Mouse (Mus musculus): ENCODE measurements at regions not wholly inside any gene's neighbourhood (a gene's known extent, or its start where the extent isn't known, plus 50 kb on each side); places are given as distances from the start of the nearest gene placed in this dataset.

DNA sequence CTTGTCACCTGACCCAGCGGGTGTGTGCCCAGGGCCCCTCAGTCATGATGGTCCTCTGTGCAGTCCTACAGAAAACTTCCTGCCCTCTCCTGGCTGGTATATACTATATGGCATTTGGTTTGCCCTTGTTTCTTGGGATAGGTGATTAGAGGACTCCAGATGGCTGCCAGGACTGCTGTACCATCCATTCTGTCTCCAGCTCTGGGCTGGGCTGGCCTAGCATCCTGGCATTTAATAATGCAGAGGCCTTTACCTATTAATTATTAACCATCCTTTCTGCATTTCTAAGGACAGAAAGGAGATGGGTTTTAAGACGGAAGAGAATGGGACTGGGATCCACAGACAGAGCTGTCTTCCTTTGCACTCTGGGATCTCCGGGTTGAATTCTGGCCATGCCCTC is 288.7 kb upstream of the Myt1l start:
- WGBS (ENCODE audit: insufficient replicate concordance): 64% methylated on average over 3 of the region's 3 CpGs

DNA sequence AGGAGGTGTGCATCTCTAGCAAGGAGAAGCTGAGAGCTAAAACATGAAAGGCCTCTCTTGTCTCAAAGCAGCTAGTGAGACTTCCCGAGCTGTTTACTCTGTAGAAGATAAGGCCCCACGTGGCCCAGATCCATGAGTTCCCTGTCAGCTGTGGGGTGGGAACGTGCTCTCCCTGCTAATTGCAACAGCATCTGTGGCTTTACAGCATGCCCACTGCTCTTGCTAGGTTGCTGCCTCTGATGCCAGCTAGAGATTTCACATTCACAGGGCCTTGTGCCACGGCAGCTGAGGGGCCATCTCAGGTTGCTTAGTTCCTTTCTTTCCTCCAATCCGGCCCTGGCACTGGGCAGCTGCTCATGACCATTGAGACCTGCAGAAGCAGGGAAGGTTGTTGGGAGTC is 288.2 kb upstream of the Myt1l start:
- Histone ChIP-seq H3K4me2 (no peak overlapping the region), H3K9ac (no peak overlapping the region), H3K27ac (no peak overlapping the region), H3K4me1 (no peaks in the 10 kb centered on the region), H3K9me3 (replicated peaks) (no peaks in the 10 kb centered on the region), H3K36me3 (no peaks in the 10 kb centered on the region), H3K27me3 (replicated peaks) (no peaks in the 10 kb centered on the region), H3K4me3 (no peak overlapping the region)
- no peak for ATAC-seq
- 29% methylated on average over 5 of the region's 5 CpGs for WGBS (ENCODE audit: insufficient replicate concordance)

More for the DNA sequence above, 288.7 kb upstream of the Myt1l start:
- H3K36me3 ChIP-seq: no peaks in the 10 kb centered on the region
- no peak for ATAC-seq
- no peaks in the 10 kb centered on the region for H3K4me1 ChIP-seq
- H3K27ac ChIP-seq: no peak overlapping the region
- H3K4me2 ChIP-seq: no peak overlapping the region
- no peak overlapping the region for H3K4me3 ChIP-seq
- H3K9me3 ChIP-seq (replicated peaks): no peaks in the 10 kb centered on the region
- no peaks in the 10 kb centered on the region for H3K27me3 ChIP-seq (replicated peaks)
- H3K9ac ChIP-seq: no peak overlapping the region

DNA sequence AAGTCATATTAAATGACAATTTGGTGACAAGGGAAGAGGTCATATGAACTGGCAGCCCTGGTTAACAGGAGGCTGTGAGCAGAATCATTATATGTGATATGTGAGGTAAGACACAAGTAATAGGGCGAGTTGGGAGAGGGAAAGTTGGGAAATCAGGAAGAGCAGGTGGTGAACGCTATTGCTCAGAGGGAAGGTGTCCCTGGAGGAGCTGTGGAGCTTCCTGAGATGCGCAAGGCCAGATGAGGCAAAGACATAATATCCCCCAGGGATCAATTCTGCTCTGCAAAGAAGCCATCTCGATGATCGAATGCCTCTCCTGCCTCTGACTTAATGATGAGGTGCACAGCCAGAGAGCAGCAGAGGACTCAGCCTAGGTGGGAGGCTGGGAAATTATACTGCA is 285.1 kb upstream of the Myt1l start:
- Histone ChIP-seq H3K36me3 (no peaks in the 10 kb centered on the region), H3K9me3 (replicated peaks) (no peaks in the 10 kb centered on the region), H3K4me1 (no peaks in the 10 kb centered on the region), H3K4me3 (no peak overlapping the region), H3K4me2 (no peak overlapping the region), H3K9ac (no peak overlapping the region), H3K27me3 (replicated peaks) (no peaks in the 10 kb centered on the region), H3K27ac (no peak overlapping the region)
- ATAC-seq: no peak
- WGBS (ENCODE audit: insufficient replicate concordance): 54% methylated on average over 5 of the region's 5 CpGs

DNA sequence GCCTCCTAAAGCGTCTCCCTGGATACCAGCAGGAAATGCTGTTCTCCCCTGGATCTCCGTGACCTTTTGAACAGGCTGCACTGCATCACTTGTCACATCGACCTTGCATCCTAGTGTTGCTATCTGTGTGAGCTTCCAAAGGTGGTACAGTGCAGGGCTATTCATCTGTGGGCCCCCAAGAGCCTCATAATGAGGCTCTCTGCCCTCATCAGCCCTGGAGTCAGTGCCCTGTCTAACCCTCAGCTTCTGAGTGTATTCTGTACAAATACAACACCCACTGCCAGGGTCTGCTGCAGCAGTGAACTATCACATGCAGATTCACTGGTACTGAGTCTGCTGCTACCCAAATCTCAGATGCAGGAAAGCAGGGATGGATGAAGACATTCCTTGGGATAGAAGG is 282.1 kb upstream of the Myt1l start:
- Histone ChIP-seq H3K27me3 (replicated peaks) (no peaks in the 10 kb centered on the region), H3K27ac (no peak overlapping the region), H3K4me1 (no peaks in the 10 kb centered on the region), H3K36me3 (no peaks in the 10 kb centered on the region), H3K9ac (no peak overlapping the region), H3K4me2 (no peak overlapping the region), H3K4me3 (no peak overlapping the region), H3K9me3 (replicated peaks) (no peaks in the 10 kb centered on the region)
- no peak for ATAC-seq
- WGBS (ENCODE audit: insufficient replicate concordance): 49% methylated on average over 3 of the region's 3 CpGs

DNA sequence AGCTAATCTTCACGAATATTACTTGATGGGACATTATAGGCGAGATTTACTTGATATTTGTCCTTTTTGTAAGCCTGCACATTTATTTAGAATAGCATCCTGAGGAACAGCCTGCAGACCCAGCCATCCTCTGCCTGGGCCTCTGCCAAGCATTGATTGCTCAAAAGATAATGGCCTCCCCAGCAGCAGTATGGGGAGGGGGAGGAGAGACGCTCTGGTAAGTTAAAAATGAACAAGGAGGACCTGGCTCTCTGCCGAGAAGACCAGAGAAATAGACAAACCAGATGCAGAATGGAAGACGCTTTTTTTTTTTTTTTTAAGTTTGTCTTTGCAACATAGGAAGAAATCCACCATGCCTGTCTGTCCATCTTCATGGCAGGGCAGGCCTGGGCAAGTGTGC is 280.8 kb upstream of the Myt1l start:
- no peak overlapping the region for H3K4me3 ChIP-seq
- WGBS (ENCODE audit: insufficient replicate concordance): 53% methylated on average over 5 of the region's 5 CpGs
- no peaks in the 10 kb centered on the region for H3K4me1 ChIP-seq
- H3K27ac ChIP-seq: no peak overlapping the region
- no peaks in the 10 kb centered on the region for H3K9me3 ChIP-seq (replicated peaks)
- H3K27me3 ChIP-seq (replicated peaks): no peaks in the 10 kb centered on the region
- ATAC-seq: no peak
- no peaks in the 10 kb centered on the region for H3K36me3 ChIP-seq
- no peak overlapping the region for H3K9ac ChIP-seq
- H3K4me2 ChIP-seq: no peak overlapping the region

DNA sequence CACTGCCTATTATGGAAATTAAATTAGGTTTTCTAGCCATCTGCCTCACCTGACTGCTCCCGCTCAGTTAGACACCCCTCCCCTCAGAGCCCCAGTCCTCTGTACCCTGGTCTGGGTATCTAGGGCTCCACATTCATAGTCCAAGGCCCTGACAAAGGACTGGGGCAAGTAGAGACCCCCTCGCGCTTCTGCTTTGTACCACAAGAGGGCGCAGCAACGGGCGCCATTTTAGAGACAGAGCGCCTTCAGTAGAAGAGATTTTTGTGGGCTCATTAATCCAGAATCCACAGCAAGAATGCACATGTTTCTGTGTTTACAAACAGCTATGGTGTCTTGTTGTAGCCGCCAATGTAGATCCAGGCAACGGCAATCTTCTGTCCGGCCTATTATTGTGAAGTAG is 279.7 kb upstream of the Myt1l start:
- ATAC-seq: no peak

DNA sequence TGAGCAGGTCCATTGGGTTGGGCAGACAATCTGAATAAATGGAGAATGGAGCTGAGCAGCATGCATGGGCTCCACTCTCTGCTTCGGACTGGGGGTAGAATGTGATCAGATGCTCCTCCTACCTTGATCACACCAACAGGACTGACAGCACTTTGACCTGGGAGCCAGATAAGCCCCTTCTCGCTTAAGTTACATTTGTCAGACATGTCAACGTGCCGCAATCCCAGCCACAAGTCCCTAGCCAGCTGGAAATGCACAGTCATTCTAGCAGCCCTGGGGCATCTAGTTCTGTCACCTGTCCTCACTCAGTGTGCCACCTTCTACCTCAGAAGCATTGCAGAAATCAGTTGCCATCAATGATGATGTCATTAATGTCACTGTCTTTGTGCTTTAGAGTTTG is 272.1 kb upstream of the Myt1l start:
- H3K4me3 ChIP-seq: no peak overlapping the region
- H3K4me1 ChIP-seq: peaks cover 5% of the 10 kb centered on the region; the same call in 1 of the 2 replicates
- 0 out of 2 replicates have a peak, but pooled peaks cover 3% of the 10 kb centered on the region for H3K27me3 ChIP-seq (replicated peaks)
- 66% methylated on average over 4 of the region's 4 CpGs for WGBS (ENCODE audit: insufficient replicate concordance)
- ATAC-seq: no peak
- no peak overlapping the region for H3K27ac ChIP-seq
- no peaks in the 10 kb centered on the region for H3K36me3 ChIP-seq
- H3K4me2 ChIP-seq: no peak overlapping the region
- no peak overlapping the region for H3K9ac ChIP-seq
- H3K9me3 ChIP-seq (replicated peaks): no peaks in the 10 kb centered on the region

More for the DNA sequence above, 279.7 kb upstream of the Myt1l start:
- WGBS (ENCODE audit: insufficient replicate concordance): 81% methylated on average over 10 of the region's 10 CpGs
- Histone ChIP-seq H3K27ac (no peak overlapping the region), H3K9me3 (replicated peaks) (no peaks in the 10 kb centered on the region), H3K9ac (no peak overlapping the region), H3K4me1 (no peaks in the 10 kb centered on the region), H3K4me2 (no peak overlapping the region), H3K36me3 (no peaks in the 10 kb centered on the region), H3K4me3 (no peak overlapping the region), H3K27me3 (replicated peaks) (no peaks in the 10 kb centered on the region)

DNA sequence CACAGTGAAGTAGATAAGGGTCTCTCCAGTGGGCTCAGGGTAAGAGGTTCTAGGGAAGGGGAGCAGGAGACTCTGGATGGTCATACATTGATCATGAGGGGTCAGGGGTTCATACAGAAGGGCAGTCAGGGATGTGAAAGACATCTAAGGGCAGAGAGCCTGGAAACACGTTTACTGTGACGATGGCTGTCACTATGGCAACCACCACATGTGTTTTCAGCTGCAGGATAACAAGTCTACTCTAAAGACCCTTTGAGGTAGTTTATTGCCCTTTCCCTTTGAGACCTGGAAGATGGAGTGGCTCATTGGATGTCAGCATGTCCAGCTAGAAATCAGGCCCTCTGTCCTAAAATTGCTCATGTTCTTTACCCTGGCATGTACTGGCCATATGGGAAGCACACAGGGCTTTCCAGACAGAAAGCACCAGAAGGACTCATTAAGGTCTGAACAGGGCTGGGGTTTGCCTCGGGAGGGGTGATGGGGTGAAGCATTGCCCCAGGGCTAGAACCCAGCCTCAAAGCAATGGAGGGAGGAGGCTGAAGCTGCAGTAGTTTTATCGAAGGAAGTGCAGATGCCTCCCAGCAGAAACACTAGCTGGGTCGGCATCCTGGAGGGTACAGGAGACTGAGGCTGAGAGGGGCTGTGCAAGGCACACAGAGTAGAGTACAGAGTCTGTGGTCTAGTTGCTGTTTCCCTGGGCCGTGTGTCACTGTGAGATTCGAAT is 271.0 kb upstream of the Myt1l start:
- H3K9ac ChIP-seq: no peak overlapping the region
- ATAC-seq: no peak
- H3K9me3 ChIP-seq (replicated peaks): no peaks in the 10 kb centered on the region
- no peak overlapping the region for H3K4me2 ChIP-seq
- H3K27ac ChIP-seq: no peak overlapping the region
- WGBS (ENCODE audit: insufficient replicate concordance): 31% methylated on average over 7 of the region's 7 CpGs
- H3K36me3 ChIP-seq: no peaks in the 10 kb centered on the region
- peaks cover 5% of the 10 kb centered on the region; the same call in 1 of the 2 replicates for H3K4me1 ChIP-seq
- H3K27me3 ChIP-seq (replicated peaks): 0 out of 2 replicates have a peak, but pooled peaks cover 3% of the 10 kb centered on the region
- no peak overlapping the region for H3K4me3 ChIP-seq

DNA sequence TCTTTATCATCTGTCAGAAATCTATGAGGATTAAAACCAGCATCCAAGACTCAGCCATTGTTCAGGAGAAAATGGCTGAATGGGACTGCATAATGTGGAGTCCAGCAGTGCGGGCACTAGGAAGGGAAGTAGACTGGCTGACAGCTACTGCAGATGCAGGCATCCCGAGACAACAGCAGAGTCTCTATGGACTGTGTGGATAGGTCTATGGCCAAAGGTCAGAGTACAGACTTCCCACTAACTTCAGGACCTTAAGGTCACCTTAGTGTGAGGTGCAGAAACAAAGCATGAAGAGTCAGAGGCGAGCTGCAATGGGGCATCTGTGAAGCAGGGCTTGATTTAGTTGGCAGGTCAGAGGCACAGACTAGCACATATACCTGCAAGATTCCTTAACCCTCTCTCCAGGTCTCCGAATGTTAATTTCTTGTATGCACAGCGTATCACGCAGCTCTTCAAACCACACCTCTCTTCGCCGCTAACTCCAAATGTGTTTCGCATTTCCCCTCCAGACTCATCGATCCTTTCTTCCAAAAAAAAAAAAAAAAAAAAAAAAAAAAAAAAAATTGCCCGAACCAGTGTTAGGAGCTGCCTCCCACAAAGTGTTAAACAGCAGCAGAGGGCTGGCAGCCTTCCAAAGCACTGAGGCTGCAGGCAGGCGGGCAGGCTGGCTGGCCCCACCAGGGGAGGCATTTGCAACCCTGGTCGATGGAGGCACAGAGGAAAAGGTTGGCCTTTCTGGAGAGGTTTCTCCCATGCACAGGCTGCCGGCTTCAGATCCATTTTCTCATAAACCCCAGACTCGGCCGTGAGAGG is 270.2 kb upstream of the Myt1l start:
- 22% methylated on average over 16 of the region's 16 CpGs for WGBS (ENCODE audit: insufficient replicate concordance)
- H3K4me3 ChIP-seq: no peak overlapping the region

DNA sequence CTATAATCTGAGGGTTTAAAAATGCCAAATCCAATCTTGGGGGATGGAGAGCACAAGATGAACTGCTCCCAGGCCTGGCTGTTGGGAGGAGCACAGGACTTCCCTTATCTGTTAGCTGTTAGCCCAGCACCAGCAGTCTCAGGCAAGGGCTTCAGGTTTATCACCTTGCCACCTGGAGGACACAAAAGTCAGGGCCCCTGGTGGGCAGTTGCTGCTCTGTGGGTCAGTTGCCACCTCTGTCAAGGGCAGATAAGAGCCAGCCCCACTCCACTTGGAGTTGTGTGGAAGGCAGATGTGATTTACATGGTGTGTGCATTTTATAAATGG is 269.7 kb upstream of the Myt1l start:
- Histone ChIP-seq H3K4me1 (peaks cover 5% of the 10 kb centered on the region; the same call in 1 of the 2 replicates), H3K4me3 (no peak overlapping the region), H3K27me3 (replicated peaks) (0 out of 2 replicates have a peak, but pooled peaks cover 3% of the 10 kb centered on the region), H3K36me3 (no peaks in the 10 kb centered on the region), H3K9ac (no peak overlapping the region), H3K9me3 (replicated peaks) (no peaks in the 10 kb centered on the region; the same call in 1 of the 2 replicates), H3K4me2 (no peak overlapping the region), H3K27ac (no peak overlapping the region)
- ATAC-seq: no peak

More for the DNA sequence above, 270.2 kb upstream of the Myt1l start:
- Histone ChIP-seq H3K9ac (no peak overlapping the region), H3K27me3 (replicated peaks) (0 out of 2 replicates have a peak, but pooled peaks cover 3% of the 10 kb centered on the region), H3K4me1 (peaks cover 5% of the 10 kb centered on the region; the same call in 1 of the 2 replicates), H3K27ac (no peak overlapping the region), H3K36me3 (no peaks in the 10 kb centered on the region), H3K9me3 (replicated peaks) (no peaks in the 10 kb centered on the region; the same call in 1 of the 2 replicates), H3K4me2 (no peak overlapping the region)
- no peak for ATAC-seq

DNA sequence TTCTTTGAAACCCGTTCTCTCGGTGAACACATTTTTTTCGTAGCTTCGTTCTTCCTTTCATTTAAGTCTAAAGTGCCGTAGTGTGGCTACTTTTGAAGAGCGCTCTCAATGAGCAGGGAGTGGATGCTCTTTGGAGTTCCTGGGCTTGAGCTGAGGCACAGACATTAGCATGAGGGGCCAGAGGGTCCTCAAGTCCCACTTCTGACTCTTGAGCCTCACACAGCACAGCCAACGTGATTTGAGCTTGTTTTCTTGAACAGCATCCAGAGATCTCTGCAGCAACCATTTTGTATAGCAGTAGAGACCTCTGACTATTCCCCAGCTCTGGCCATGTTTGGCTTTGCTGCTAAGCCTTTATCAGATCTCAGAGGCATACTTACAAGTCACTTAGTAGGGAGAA is 269.2 kb upstream of the Myt1l start:
- WGBS (ENCODE audit: insufficient replicate concordance): 59% methylated on average over 7 of the region's 7 CpGs
- H3K9me3 ChIP-seq (replicated peaks): no peaks in the 10 kb centered on the region; the same call in 1 of the 2 replicates
- peaks cover 5% of the 10 kb centered on the region; the same call in 1 of the 2 replicates for H3K4me1 ChIP-seq
- H3K4me3 ChIP-seq: no peak overlapping the region
- no peaks in the 10 kb centered on the region for H3K36me3 ChIP-seq
- no peak overlapping the region for H3K4me2 ChIP-seq
- H3K27ac ChIP-seq: no peak overlapping the region
- no peak for ATAC-seq
- no peak overlapping the region for H3K9ac ChIP-seq
- 0 out of 2 replicates have a peak, but pooled peaks cover 3% of the 10 kb centered on the region for H3K27me3 ChIP-seq (replicated peaks)

DNA sequence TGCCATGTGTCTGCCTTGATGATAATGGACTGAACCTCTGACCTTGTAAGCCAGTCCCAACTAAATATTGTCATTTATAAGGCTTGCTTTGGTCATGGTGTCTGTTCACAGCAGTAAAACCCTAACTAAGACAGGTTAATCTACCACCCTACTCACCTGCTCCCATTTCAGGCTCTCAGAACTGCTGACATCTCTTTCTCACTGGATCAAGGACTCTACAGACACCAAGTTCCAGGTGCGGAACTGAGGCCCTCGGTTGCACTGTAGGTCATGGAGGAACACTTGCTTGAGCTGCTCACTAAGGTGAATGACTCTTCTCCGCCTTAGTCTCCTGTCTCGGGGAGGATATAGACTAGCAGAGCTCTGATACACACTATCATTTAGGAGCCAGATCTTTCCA is 254.0 kb upstream of the Myt1l start:
- H3K4me3 ChIP-seq: no peak overlapping the region
- ATAC-seq: no peak
- H3K4me1 ChIP-seq: no peaks in the 10 kb centered on the region
- H3K36me3 ChIP-seq: no peaks in the 10 kb centered on the region
- H3K27ac ChIP-seq: no peak overlapping the region
- peaks cover 3% of the 10 kb centered on the region; the same call in 1 of the 2 replicates for H3K27me3 ChIP-seq (replicated peaks)
- no peak overlapping the region for H3K4me2 ChIP-seq
- no peak overlapping the region for H3K9ac ChIP-seq
- no peaks in the 10 kb centered on the region for H3K9me3 ChIP-seq (replicated peaks)
- 71% methylated on average over 4 of the region's 4 CpGs for WGBS (ENCODE audit: insufficient replicate concordance)
